Mouse (Mus musculus) megakaryocyte, embryonic 14.5 days (primary cell): ENCODE measurements around the gene Olfr630.

Experiments used
- FLI1 ChIP-seq: IDR thresholded peaks from 2 replicates; pipeline ENCODE4 v1.6.1; 2012; ENCODE audit warnings: low read length, inconsistent platforms, mixed read lengths
- GATA1 ChIP-seq: IDR thresholded peaks from 3 replicates; pipeline ENCODE4 v1.6.1; 2012; ENCODE audit warnings: mixed read lengths, low read length, inconsistent platforms, borderline replicate concordance

GRCm38 (mm10) chr7:103771494-103771893 is 14.4 kb upstream of the Olfr630 start, which contains the start of gene Olfr69:
- TF ChIP-seq GATA1 (no peak), FLI1 (no peak)
